Mouse (Mus musculus): Measurements from ENCODE around the gene Cby3.
"Not testable (repeated sequence)": the region's sequence is repeated elsewhere in the genome, so short reads cannot be mapped to it uniquely, and the experiment has no call there.

Cby3 gene

GRCm38 (mm10) chr11:50354162-50354561, at the start of gene Cby3:
Cby3 (plus strand) TSS chr11:50354462.
- DNase-seq (ENCODE audit: low spot score in 2 of 2) = no peak

GRCm38 (mm10) chr11:50312803-50313202, 41.5 kb upstream of the Cby3 start:
- no peak for DNase-seq (ENCODE audit: low spot score in 2 of 2)

- not testable (repeated sequence) for DNase-seq (ENCODE audit: low spot score in 2 of 2)
These were observed 34.9 kb upstream of the Cby3 start for GRCm38 (mm10) chr11:50319343-50319742.

GRCm38 (mm10) chr11:50321239-50321638, 33.0 kb upstream of the Cby3 start:
- no peak for DNase-seq (ENCODE audit: low spot score in 2 of 2)

- DNase-seq (ENCODE audit: low spot score in 2 of 2) = no peak
These were observed 31.9 kb upstream of the Cby3 start for GRCm38 (mm10) chr11:50322345-50322744.

GRCm38 (mm10) chr11:50323843-50324242, 30.4 kb upstream of the Cby3 start:
- no peak for DNase-seq (ENCODE audit: low spot score in 2 of 2)

- DNase-seq (ENCODE audit: low spot score in 2 of 2) = no peak
These were observed 29.4 kb upstream of the Cby3 start for GRCm38 (mm10) chr11:50324751-50325471.

GRCm38 (mm10) chr11:50325496-50326301, 28.6 kb upstream of the Cby3 start, which contains the start of gene Canx:
Canx (minus strand) TSS chr11:50325673.
- DNase-seq (ENCODE audit: low spot score in 2 of 2) = peak; percentile 100

- no peak for DNase-seq (ENCODE audit: low spot score in 2 of 2)
These were observed 27.8 kb upstream of the Cby3 start for GRCm38 (mm10) chr11:50326302-50326966.

GRCm38 (mm10) chr11:50328075-50328625, 26.1 kb upstream of the Cby3 start:
- DNase-seq (ENCODE audit: low spot score in 2 of 2) = no peak

- DNase-seq (ENCODE audit: low spot score in 2 of 2) = no peak
These were observed 24.9 kb upstream of the Cby3 start for GRCm38 (mm10) chr11:50329378-50329777.

GRCm38 (mm10) chr11:50333181-50333580, 21.1 kb upstream of the Cby3 start:
- no peak for DNase-seq (ENCODE audit: low spot score in 2 of 2)

GRCm38 (mm10) chr11:50336126-50336525, 18.1 kb upstream of the Cby3 start:
- no peak for DNase-seq (ENCODE audit: low spot score in 2 of 2)

- no peak for DNase-seq (ENCODE audit: low spot score in 2 of 2)
These were observed 17.4 kb upstream of the Cby3 start for GRCm38 (mm10) chr11:50336891-50337290.

GRCm38 (mm10) chr11:50345486-50345885, 8.8 kb upstream of the Cby3 start:
- no peak for DNase-seq (ENCODE audit: low spot score in 2 of 2)

- no peak for DNase-seq (ENCODE audit: low spot score in 2 of 2)
These were observed 7.8 kb upstream of the Cby3 start for GRCm38 (mm10) chr11:50346256-50347032.

GRCm38 (mm10) chr11:50352177-50352576, 2.1 kb upstream of the Cby3 start:
- DNase-seq (ENCODE audit: low spot score in 2 of 2) = no peak

- no peak for DNase-seq (ENCODE audit: low spot score in 2 of 2)
These were observed 589 bp downstream of the Cby3 start for GRCm38 (mm10) chr11:50354851-50355250.

- no peak for DNase-seq (ENCODE audit: low spot score in 2 of 2)
These were observed 1.1 kb downstream of the Cby3 start for GRCm38 (mm10) chr11:50355395-50355794.

- peak; percentile 67 to 74 for DNase-seq (ENCODE audit: low spot score in 2 of 2)
These were observed 4.9 kb downstream of the Cby3 start for GRCm38 (mm10) chr11:50358950-50359861.
